In genomic region chr5:70400561-70400960, GRCm38 (mm10) we compare ENCODE assay signal across 25 mouse cellular contexts.
"Had no signal": no experiment of that assay in that cellular context is flagged by ENCODE, and none has a peak within 500 bp of the region (broad histone marks: within the 10 kb centered on the region; RNA-seq: fewer than 3 reads in every experiment).

No protein-coding gene starts in this region.

- ATAC-seq: forebrain, embryonic 16.5 days; hindbrain, embryonic 16.5 days; inflammation-experienced regulatory T-cells, adult 6 months; intestine, embryonic 15.5 days; intestine, postnatal 0 days; liver, postnatal 0 days had no signal

- H3K4me1 ChIP-seq: heart, embryonic 10.5 days; heart, embryonic 12.5 days; hindbrain, embryonic 10.5 days; hindbrain, embryonic 12.5 days; intestine, embryonic 15.5 days; limb, embryonic 10.5 days; limb, embryonic 12.5 days; liver, embryonic 13.5 days; liver, embryonic 15.5 days had no signal

- H3K36me3 ChIP-seq: heart, embryonic 10.5 days; heart, embryonic 12.5 days; hindbrain, embryonic 10.5 days; hindbrain, embryonic 12.5 days; intestine, embryonic 15.5 days; limb, embryonic 10.5 days; limb, embryonic 12.5 days; liver, embryonic 13.5 days; liver, embryonic 15.5 days had no signal

- H3K27ac ChIP-seq: gastrocnemius, adult 2 months; heart, embryonic 10.5 days; hindbrain, embryonic 10.5 days; hindbrain, embryonic 12.5 days; hindbrain, embryonic 14.5 days; intestine, embryonic 15.5 days; layer of hippocampus, adult 2 months; left cerebral cortex, adult 2 months; limb, embryonic 10.5 days; limb, embryonic 12.5 days; liver, embryonic 13.5 days; liver, embryonic 15.5 days had no signal

- H3K4me2 ChIP-seq: heart, embryonic 12.5 days; hindbrain, embryonic 12.5 days; hindbrain, embryonic 14.5 days; intestine, embryonic 15.5 days; limb, embryonic 12.5 days; liver, embryonic 11.5 days; liver, embryonic 13.5 days; liver, embryonic 15.5 days had no signal

- H3K4me3 ChIP-seq: gastrocnemius, adult 2 months; heart, embryonic 10.5 days; heart, embryonic 12.5 days; hindbrain, embryonic 10.5 days; hindbrain, embryonic 12.5 days; intestine, embryonic 15.5 days; layer of hippocampus, adult 2 months; left cerebral cortex, adult 2 months; limb, embryonic 10.5 days; limb, embryonic 12.5 days; liver, embryonic 13.5 days; liver, embryonic 15.5 days had no signal

- DNase-seq: gastrocnemius, adult 2 months; gastrocnemius, postnatal 10 days; gastrocnemius, postnatal 25 days; heart, adult 18-20 months; heart, postnatal 10 days; heart, postnatal 4 days; liver; liver, embryonic 13.5 days; liver, postnatal 0 days had no signal

- H3K9ac ChIP-seq: heart, embryonic 12.5 days; hindbrain, embryonic 12.5 days; hindbrain, embryonic 14.5 days; intestine, embryonic 15.5 days; limb, embryonic 12.5 days; liver, embryonic 13.5 days; liver, embryonic 15.5 days; liver, postnatal 0 days had no signal

- H3K9me3 ChIP-seq: heart, embryonic 10.5 days; hindbrain, embryonic 10.5 days; hindbrain, embryonic 12.5 days; intestine, embryonic 15.5 days; limb, embryonic 10.5 days; limb, embryonic 12.5 days; liver, embryonic 13.5 days; liver, embryonic 15.5 days had no signal

- H3K27me3 ChIP-seq: heart, embryonic 12.5 days; hindbrain, embryonic 12.5 days; intestine, embryonic 15.5 days; limb, embryonic 12.5 days; liver, embryonic 13.5 days; liver, embryonic 15.5 days had no signal
